Mouse (Mus musculus): ENCODE results near the gene Cdk14. TPM values are rescaled to one million over a fixed set of nuclear protein-coding genes. Genes with fewer than 3 reads are reported as not detected.

Cdk14 gene
- total RNA-seq, 2 experiments from 2014 or later: 0.11 to 0.23 TPM

DNA sequence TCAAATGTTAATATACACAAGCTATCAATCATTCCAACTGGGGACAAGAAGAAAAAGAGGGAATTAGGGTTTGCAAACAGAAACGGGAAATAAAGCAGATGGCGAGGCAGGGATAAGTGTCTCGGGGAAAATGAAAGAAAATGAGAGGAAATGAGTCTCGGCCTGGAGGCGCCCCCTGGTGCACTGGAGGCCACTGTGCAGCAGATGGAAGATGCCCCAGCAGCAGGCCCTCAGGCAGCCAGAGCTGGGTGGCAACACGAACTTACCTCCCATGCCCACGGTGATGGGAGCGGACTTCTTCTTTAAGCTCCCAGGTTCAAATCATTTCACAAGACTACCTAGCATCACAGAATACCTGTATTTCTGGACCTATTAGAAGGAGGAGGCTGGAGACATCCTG lies 97.4 kb downstream of the Cdk14 start:
- ATAC-seq (replicated peaks; ENCODE audit: low FRiP score, low TSS enrichment, poor library complexity, severe bottlenecking): no peak

DNA sequence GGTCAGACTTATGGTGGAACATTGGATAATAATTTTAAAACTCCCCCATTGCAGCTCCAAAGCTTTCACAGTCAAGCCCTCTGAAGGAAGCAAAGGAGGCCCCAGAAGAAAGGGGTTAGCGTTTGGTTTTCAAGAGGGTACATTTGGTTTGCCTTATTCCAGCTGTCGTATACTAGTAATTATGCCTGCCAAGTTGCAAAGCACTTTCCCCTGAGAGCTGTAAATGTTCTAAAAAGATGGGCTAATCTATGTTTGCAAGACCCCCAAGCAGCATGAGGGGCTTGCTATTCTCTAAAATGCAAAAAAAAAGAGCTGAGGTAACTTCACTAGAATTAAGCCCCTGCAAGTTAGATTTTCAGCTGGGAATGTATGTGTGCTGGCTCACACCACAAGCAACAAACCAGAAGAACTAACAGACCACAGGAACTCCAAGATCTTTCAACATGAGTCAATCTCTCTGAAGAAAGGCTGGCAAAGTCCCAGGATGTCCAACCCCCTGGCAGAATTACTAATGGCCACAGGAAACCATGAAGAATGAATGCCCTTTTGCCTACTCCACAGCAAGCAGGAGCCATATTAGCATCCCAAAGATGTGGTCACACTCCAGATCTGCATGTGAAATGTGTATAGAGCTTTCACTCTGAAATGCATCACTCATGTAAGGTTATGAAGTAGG lies 99.5 kb downstream of the Cdk14 start:
- ATAC-seq (replicated peaks; ENCODE audit: low FRiP score, low TSS enrichment, poor library complexity, severe bottlenecking): no peak

DNA sequence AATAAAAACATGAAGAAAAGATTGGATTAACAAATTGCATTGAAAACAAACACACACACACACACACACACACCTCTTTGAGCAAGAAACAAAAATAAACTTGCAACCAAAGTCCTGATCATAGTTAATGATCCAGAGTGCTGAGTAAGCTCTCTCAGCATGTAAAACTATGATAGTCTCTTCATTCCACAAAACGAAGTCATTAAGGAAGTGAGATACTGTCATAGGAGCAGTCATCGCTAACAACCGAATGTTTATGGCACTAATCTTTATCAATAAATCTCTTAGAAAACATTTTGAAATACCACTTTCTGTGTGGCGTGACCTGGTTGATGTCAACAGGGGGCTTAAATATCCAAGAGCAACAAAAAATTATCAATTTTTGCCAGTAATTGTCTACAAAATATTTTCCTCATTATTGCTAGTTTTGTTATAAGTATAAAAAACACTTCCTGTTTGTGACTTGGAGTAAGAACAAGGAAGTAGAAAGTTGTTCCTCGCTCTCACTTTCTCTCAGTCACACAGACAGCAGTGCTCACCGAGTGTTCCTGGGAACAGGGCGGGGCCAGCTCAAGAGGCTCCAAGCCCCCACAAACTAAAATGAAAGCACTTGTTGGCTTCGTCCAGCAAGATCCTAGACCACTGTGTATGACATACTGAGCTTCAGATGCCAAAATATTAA lies 100.1 kb downstream of the Cdk14 start:
- 0 out of 2 replicates have a peak, but pooled peaks have one; percentile 44 for ATAC-seq (replicated peaks; ENCODE audit: low FRiP score, low TSS enrichment, poor library complexity, severe bottlenecking)

DNA sequence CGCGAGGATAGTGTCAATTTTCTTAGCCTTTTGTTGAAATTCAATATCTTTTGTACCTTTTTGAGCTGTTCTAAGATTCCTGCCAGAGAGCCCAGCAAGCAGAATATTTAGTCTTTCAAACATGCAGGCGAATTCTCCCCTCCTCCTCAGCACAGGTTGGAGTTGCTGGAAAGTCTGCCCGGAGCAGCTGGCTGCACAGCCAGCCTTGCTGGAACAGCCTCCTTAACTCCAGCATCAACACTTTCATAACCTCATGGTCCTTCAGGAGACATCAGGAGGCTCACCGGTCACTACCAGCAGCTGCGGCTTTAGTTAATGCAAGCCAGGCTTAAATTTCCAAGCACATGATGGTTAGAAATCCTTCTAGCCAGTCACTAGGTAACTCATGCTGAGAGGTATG lies 105.8 kb downstream of the Cdk14 start:
- no peak for ATAC-seq (replicated peaks; ENCODE audit: low FRiP score, low TSS enrichment, poor library complexity, severe bottlenecking)

DNA sequence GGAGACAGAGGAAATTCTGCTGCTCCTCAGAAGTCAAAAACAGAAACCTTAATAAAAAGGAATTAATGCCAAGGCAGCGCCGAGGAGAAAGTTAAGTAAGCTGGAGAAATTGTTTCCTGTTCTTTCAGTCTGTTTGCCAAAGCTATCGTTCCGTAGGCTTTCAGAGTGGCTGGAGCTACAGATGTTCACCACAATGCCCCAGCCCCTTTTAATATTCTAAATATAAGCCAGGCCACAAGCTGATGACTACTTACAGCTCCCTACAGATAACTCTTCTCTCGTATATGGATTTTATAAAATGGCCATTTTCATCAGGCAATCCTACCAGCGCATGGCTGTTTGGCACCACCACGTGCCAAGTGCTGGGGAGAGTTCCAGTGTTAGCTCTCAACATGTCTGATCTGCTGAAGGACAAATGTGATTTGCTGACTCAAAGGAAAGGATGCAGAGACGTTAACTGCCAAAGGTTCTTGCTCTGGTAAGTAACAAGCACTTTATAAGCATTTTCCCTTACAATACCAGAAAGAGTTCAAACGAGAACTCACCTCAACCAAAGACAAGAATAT lies 106.8 kb downstream of the Cdk14 start:
- ATAC-seq (replicated peaks; ENCODE audit: low FRiP score, low TSS enrichment, poor library complexity, severe bottlenecking): no peak

- no peak for ATAC-seq (replicated peaks; ENCODE audit: low FRiP score, low TSS enrichment, poor library complexity, severe bottlenecking)
Measured at GRCm38 (mm10) chr5:5305286-5305685, 114.8 kb downstream of the Cdk14 start.

GRCm38 (mm10) chr5:5303102-5303670 lies 116.9 kb downstream of the Cdk14 start:
- no peak for ATAC-seq (replicated peaks; ENCODE audit: low FRiP score, low TSS enrichment, poor library complexity, severe bottlenecking)

- ATAC-seq (replicated peaks; ENCODE audit: low FRiP score, low TSS enrichment, poor library complexity, severe bottlenecking): no peak
Measured at GRCm38 (mm10) chr5:5301571-5302079, 118.5 kb downstream of the Cdk14 start.

- ATAC-seq (replicated peaks; ENCODE audit: low FRiP score, low TSS enrichment, poor library complexity, severe bottlenecking): no peak
Measured at GRCm38 (mm10) chr5:5300998-5301397, 119.1 kb downstream of the Cdk14 start.

DNA sequence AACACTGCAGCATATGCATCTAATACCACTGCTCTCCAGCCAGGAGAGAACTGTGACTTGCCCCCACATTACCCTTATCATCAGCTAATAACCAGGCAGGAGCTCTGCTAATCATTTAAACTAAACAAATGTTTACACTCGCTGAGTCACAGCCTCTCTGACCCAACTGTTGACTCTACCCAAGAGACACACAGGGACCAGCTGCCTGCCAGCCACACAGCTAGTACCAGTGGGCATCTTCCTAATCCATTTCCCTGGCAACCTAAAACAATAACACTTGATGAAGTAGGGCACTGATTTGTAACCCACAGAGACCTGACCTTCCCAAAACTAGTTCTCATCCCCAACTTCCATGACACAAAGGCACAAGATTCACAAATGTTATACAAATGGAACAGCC lies 119.8 kb downstream of the Cdk14 start:
- no peak for ATAC-seq (replicated peaks; ENCODE audit: low FRiP score, low TSS enrichment, poor library complexity, severe bottlenecking)

- ATAC-seq (replicated peaks; ENCODE audit: low FRiP score, low TSS enrichment, poor library complexity, severe bottlenecking): no peak
Measured at GRCm38 (mm10) chr5:5297222-5297621, 122.9 kb downstream of the Cdk14 start.

DNA sequence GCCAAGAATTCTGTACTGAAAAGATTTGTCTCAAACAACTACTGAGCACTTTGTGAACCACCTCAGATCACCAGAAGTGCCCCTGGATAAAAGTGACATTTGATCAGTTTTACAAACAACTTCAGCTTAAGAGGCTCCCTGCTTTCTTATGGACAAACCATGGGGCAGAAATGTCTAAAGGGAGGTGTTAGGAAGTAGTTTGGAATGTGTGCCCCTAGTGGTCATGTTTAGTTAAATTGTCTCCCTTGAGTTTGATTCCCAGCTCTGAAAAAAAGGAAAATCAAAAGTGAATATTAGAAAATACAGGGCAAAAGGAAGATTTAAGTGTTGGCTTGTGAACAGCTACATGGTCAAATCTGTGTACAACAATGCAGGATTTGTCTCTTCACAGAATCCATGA lies 123.3 kb downstream of the Cdk14 start:
- no peak for ATAC-seq (replicated peaks; ENCODE audit: low FRiP score, low TSS enrichment, poor library complexity, severe bottlenecking)

GRCm38 (mm10) chr5:5292830-5293542 lies 127.1 kb downstream of the Cdk14 start:
- ATAC-seq (replicated peaks; ENCODE audit: low FRiP score, low TSS enrichment, poor library complexity, severe bottlenecking): no peak

GRCm38 (mm10) chr5:5291321-5291991 lies 128.7 kb downstream of the Cdk14 start:
- ATAC-seq (replicated peaks; ENCODE audit: low FRiP score, low TSS enrichment, poor library complexity, severe bottlenecking): no peak

- no peak for ATAC-seq (replicated peaks; ENCODE audit: low FRiP score, low TSS enrichment, poor library complexity, severe bottlenecking)
Measured at GRCm38 (mm10) chr5:5290714-5291113, 129.4 kb downstream of the Cdk14 start.

- ATAC-seq (replicated peaks; ENCODE audit: low FRiP score, low TSS enrichment, poor library complexity, severe bottlenecking): no peak
Measured at GRCm38 (mm10) chr5:5285876-5286275, 134.2 kb downstream of the Cdk14 start.

DNA sequence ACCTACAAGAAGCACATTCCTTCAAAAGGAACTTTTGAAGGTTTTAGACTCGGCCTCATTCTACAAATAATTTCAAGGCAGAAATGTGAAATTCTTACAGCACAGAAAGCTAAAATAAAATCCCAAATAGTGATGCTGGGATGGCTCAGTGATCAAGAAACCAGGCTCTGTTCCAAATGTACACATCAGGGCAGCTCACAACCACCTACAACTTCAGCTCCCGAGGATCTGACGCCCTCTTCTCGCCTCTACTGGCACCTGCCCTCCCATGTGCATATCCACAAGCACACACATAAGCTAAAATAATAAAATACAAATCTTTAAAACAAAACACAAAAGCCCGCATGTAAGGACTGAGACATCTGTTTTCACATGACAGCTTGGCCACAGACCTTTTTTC lies 135.6 kb downstream of the Cdk14 start:
- no peak for ATAC-seq (replicated peaks; ENCODE audit: low FRiP score, low TSS enrichment, poor library complexity, severe bottlenecking)

DNA sequence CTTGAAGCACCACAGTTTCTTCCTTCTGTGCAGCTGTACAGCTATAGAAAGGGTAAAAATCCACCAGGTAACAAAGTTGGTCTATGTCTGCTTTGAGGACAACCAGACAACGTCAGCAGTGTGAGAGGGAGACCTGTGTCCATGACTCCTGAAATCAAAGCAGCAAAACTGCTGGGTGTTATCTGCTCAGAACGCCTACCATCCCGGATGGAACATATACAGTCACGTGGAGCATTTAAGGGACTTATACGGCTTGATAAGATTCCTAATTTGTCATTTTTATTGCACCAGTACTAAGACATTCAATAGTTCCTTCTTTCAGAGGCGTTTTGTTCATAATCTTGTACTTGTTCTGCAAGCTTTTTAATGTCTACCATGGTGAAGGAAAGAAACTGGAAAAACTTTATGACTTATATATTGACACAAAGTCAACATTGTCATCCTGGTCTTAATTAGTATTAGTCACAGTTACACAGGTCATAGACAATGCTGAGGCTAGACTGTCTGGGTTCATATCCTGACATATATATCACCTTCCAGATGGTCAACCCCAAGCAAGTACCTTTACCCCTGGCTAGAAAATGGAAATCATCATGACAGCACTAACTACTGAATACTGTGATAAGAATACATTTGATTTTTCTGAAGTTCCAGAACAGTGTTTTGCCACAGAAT lies 136.2 kb downstream of the Cdk14 start:
- no peak for ATAC-seq (replicated peaks; ENCODE audit: low FRiP score, low TSS enrichment, poor library complexity, severe bottlenecking)

DNA sequence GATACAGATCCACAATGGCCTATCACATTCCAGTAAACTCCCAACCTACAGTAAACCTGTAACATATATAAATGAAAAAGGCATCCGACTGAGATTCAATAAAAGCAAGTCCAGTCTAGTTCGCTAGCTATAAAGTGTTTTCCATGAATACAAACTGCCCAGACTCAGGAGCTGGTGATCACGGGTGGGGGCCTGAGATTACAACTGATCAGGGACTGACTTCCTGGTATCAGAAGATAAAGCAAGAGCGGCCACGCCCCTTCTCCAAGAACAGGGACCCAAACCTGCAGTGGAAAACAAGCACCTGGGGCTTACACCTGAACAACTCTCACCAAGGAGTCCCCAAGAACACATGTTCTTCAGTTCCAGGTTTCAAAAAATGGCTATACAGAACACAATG lies 137.7 kb downstream of the Cdk14 start:
- ATAC-seq (replicated peaks; ENCODE audit: low FRiP score, low TSS enrichment, poor library complexity, severe bottlenecking): no peak

Measured in megakaryocyte-erythroid progenitor cell, adult 5-6 weeks (primary cell).